Comparison of ENCODE assay signal across 8 mouse cellular contexts in the genomic region with DNA sequence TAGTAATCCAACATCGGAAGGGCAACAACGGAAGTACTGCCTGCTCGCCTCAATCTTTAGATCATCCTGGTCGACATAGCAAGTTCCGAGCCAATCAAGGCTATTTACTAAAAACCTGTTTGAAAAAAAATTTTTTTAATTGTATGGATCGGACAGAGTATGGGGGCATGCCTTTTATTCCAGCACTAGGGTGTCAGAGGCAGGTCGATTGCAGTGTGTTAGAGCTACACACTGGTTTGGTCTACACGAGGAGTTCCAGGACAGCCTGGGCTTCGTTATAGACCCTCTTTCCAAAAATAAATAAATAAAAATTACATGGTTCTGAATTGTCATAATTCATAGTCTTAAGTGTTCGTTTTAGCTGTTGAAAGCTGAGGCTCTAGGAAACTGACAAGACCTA. TPM values are rescaled to one million over a fixed set of nuclear protein-coding genes. Genes with fewer than 3 reads are reported as not detected.
A peak's percentile ranks its signal among the peaks of the same experiment; 100 is the strongest.
DNase-seq lines count a peak whose midpoint lies in the region; ATAC-seq and TF ChIP-seq lines count a peak whose summit lies in the region.

No protein-coding gene starts in this region.

- peak overlapping the region; percentile 68 for H3K4me2 ChIP-seq in limb, embryonic 14.5 days (replicated peaks; ENCODE audit: low read depth, low read length, severe bottlenecking)
- peak overlapping the region; percentile 60 for H3K4me2 ChIP-seq in stomach, embryonic 16.5 days (ENCODE audit: low read depth, low read length)

- peaks cover 41% of the 10 kb centered on the region for H3K4me1 ChIP-seq in erythroblast, embryonic 14.5 days (ENCODE audit: control insufficient read depth)
- no peaks in the 10 kb centered on the region for H3K4me1 ChIP-seq in testis, adult 2 months (ENCODE audit: control insufficient read depth, insufficient read depth, low read length)
- H3K4me1 ChIP-seq in limb, embryonic 14.5 days (ENCODE audit: control insufficient read depth, insufficient read depth, low read length) = peaks cover 12% of the 10 kb centered on the region
- peaks cover 17% of the 10 kb centered on the region; the same call in 1 of the 2 replicates for H3K4me1 ChIP-seq in stomach, embryonic 16.5 days (ENCODE audit: control insufficient read depth, insufficient read depth, low read length)

- no peak for ATAC-seq in erythroblast, adult 5-6 weeks (replicated peaks; ENCODE audit: low FRiP score, poor library complexity, severe bottlenecking)
- ATAC-seq in limb, embryonic 14.5 days (ENCODE audit: low FRiP score, low read depth) = no peak
- no peak for ATAC-seq in stomach, embryonic 16.5 days (ENCODE audit: insufficient read depth, low FRiP score)

- no peak for TF ChIP-seq CTCF in testis, adult 2 months (IDR thresholded peaks at IDR 0.05; ENCODE audit: control insufficient read depth, insufficient read depth, insufficient replicate concordance, low read depth, low read length)

- no peaks in the 10 kb centered on the region for H3K9me3 ChIP-seq in erythroblast, embryonic 14.5 days (ENCODE audit: control insufficient read depth, low read length)
- H3K9me3 ChIP-seq in limb, embryonic 14.5 days (ENCODE audit: control insufficient read depth, low read length) = no peaks in the 10 kb centered on the region
- no peaks in the 10 kb centered on the region for H3K9me3 ChIP-seq in stomach, embryonic 16.5 days (replicated peaks; ENCODE audit: control insufficient read depth, low read length)

- peaks cover 20% of the 10 kb centered on the region for H3K36me3 ChIP-seq in erythroblast, embryonic 14.5 days (ENCODE audit: control insufficient read depth)
- no peaks in the 10 kb centered on the region; the same call in 1 of the 2 replicates for H3K36me3 ChIP-seq in testis, adult 2 months (ENCODE audit: control insufficient read depth, insufficient read depth, low read length)
- peaks cover 5% of the 10 kb centered on the region; the same call in 1 of the 2 replicates for H3K36me3 ChIP-seq in limb, embryonic 14.5 days (ENCODE audit: control insufficient read depth, insufficient read depth, low read length)
- no peaks in the 10 kb centered on the region for H3K36me3 ChIP-seq in stomach, embryonic 16.5 days (ENCODE audit: control insufficient read depth, insufficient read depth, low read length)

- no peaks in the 10 kb centered on the region for H3K27me3 ChIP-seq in erythroblast, embryonic 14.5 days (ENCODE audit: control insufficient read depth)
- H3K27me3 ChIP-seq in testis, adult 2 months (ENCODE audit: control insufficient read depth, insufficient read depth, low read length) = no peaks in the 10 kb centered on the region
- no peaks in the 10 kb centered on the region for H3K27me3 ChIP-seq in limb, embryonic 14.5 days (ENCODE audit: control insufficient read depth, insufficient read depth, low read length)
- H3K27me3 ChIP-seq in stomach, embryonic 16.5 days (ENCODE audit: control insufficient read depth, insufficient read depth, low read length) = no peaks in the 10 kb centered on the region

- no peak for TF ChIP-seq POLR2A in testis, adult 2 months (IDR thresholded peaks at IDR 0.05; ENCODE audit: control insufficient read depth, low read depth, low read length)
- TF ChIP-seq POLR2A in limb, embryonic 14.5 days (IDR thresholded peaks at IDR 0.05; ENCODE audit: borderline replicate concordance, extremely low read depth, insufficient read depth, insufficient read length) = no peak

- DNase-seq in testis, postnatal 14 days (ENCODE audit: low spot score) = no peak
- DNase-seq in limb, embryonic 14.5 days (ENCODE audit: low spot score) = no peak
- no peak for DNase-seq in gastrocnemius, postnatal 36 days
- DNase-seq in kidney, postnatal 4 days = no peak

- intact Hi-C loops in gastrocnemius, postnatal 36 days (cut with DNase I) = loop anchor here (10.0 kb wide), 1 partner anchor 423 kb away; no protein-coding TSS in a partner anchor

- peak overlapping the region; percentile 87 for H3K9ac ChIP-seq in limb, embryonic 14.5 days (ENCODE audit: low read depth, low read length, severe bottlenecking)
- peak overlapping the region; percentile 98 for H3K9ac ChIP-seq in stomach, embryonic 16.5 days (ENCODE audit: low read length)

- H3K27ac ChIP-seq in testis, adult 2 months (ENCODE audit: control insufficient read depth, insufficient read depth, low read depth, low read length) = no peak overlapping the region
- peak overlapping the region; percentile 99 for H3K27ac ChIP-seq in limb, embryonic 14.5 days (replicated peaks; ENCODE audit: low read depth, low read length)
- peak overlapping the region; percentile 100 for H3K27ac ChIP-seq in stomach, embryonic 16.5 days (ENCODE audit: low read length)

- peak overlapping the region; percentile 100 for H3K4me3 ChIP-seq in erythroblast, embryonic 14.5 days (replicated peaks)
- peak overlapping the region; percentile 100 for H3K4me3 ChIP-seq in testis, adult 2 months (ENCODE audit: control insufficient read depth, low read depth, low read length)
- H3K4me3 ChIP-seq in limb, embryonic 14.5 days (replicated peaks; ENCODE audit: low read length) = peak overlapping the region; percentile 87
- peak overlapping the region; percentile 91 for H3K4me3 ChIP-seq in stomach, embryonic 16.5 days (replicated peaks; ENCODE audit: low read length)

- WGBS in limb, embryonic 14.5 days = 10% methylated on average over 10 of the region's 10 CpGs
- 6% methylated on average over 10 of the region's 10 CpGs for WGBS in stomach, embryonic 16.5 days

RNA-seq across cellular contexts. Expression of gene Eed, which starts 0.8 kb away (rescaled TPM):
- polyA plus RNA-seq in erythroblast, embryonic 14.5 days (2012) = 4.5 and 5.0 TPM in 2 replicates
- total RNA-seq in erythroblast, adult 5-6 weeks (2015; ENCODE audit: low replicate concordance) = 55.8 and 69.2 TPM in 2 replicates
- total RNA-seq in erythroblast, adult 5-6 weeks (2017; ENCODE audit: low replicate concordance) = 48.7 and 51.6 TPM in 2 replicates
- polyA plus RNA-seq in testis, adult 2 months (2012; rRNA removed) = 19.5 and 21.8 TPM in 2 replicates
- polyA plus RNA-seq in limb, embryonic 14.5 days (2012; rRNA removed) = 58.8 and 99.5 TPM in 2 replicates
- polyA plus RNA-seq in limb, embryonic 14.5 days (2014; fragmentation: Nextera tagmentation; extraction: Ambion mirVana) = 62.8 and 73.0 TPM in 2 replicates
- 51.0 and 54.8 TPM in 2 replicates for polyA plus RNA-seq in stomach, embryonic 16.5 days (2015; fragmentation: Nextera tagmentation; extraction: Ambion mirVana)
- total RNA-seq in gastrocnemius, postnatal 36 days (2021) = 10 to 100 TPM; 29.1 to 30.6 TPM

RNA-seq across cellular contexts. Expression of gene Hikeshi, which starts 40.6 kb away (rescaled TPM):
- polyA plus RNA-seq in erythroblast, embryonic 14.5 days (2012) = 1.1 and 2.1 TPM in 2 replicates
- total RNA-seq in erythroblast, adult 5-6 weeks (2015; ENCODE audit: low replicate concordance) = 4.4 and 9.0 TPM in 2 replicates
- 16.9 and 74.1 TPM in 2 replicates for total RNA-seq in erythroblast, adult 5-6 weeks (2017; ENCODE audit: low replicate concordance)
- 14.1 and 16.7 TPM in 2 replicates for polyA plus RNA-seq in testis, adult 2 months (2012; rRNA removed)
- 69.6 and 71.4 TPM in 2 replicates for polyA plus RNA-seq in limb, embryonic 14.5 days (2012; rRNA removed)
- polyA plus RNA-seq in limb, embryonic 14.5 days (2014; fragmentation: Nextera tagmentation; extraction: Ambion mirVana) = 124 and 126 TPM in 2 replicates
- 108 and 132 TPM in 2 replicates for polyA plus RNA-seq in stomach, embryonic 16.5 days (2015; fragmentation: Nextera tagmentation; extraction: Ambion mirVana)
- total RNA-seq in gastrocnemius, postnatal 36 days (2021) = 100 to 1,000 TPM; 105 to 107 TPM
